Mouse (Mus musculus) cortical plate, adult 2 months (tissue): Measurements from ENCODE around the gene Gm17359.

Source experiments
- CTCF ChIP-seq: fragments of 200-500 bp; IDR thresholded peaks from 2 replicates; pipeline ENCODE4 v1.5.1; 2011; ENCODE audit warnings: mild to moderate bottlenecking, control low read depth, low read length; ENCODE audit not compliant: insufficient read depth; ENCODE audit errors: extremely low read depth
- POLR2A ChIP-seq: fragments of 200-500 bp; IDR thresholded peaks from 2 replicates; pipeline ENCODE4 v1.6.1; 2011; ENCODE audit warnings: mild to moderate bottlenecking, low read length, control low read depth; ENCODE audit not compliant: insufficient read depth; ENCODE audit errors: extremely low read depth

GRCm38 (mm10) chr3:79329691-79330315 lies 6.7 kb upstream of the Gm17359 start:
- TF ChIP-seq CTCF (no peak), POLR2A (no peak)
